Mouse (Mus musculus): ENCODE results near the gene AW011738.

DNA sequence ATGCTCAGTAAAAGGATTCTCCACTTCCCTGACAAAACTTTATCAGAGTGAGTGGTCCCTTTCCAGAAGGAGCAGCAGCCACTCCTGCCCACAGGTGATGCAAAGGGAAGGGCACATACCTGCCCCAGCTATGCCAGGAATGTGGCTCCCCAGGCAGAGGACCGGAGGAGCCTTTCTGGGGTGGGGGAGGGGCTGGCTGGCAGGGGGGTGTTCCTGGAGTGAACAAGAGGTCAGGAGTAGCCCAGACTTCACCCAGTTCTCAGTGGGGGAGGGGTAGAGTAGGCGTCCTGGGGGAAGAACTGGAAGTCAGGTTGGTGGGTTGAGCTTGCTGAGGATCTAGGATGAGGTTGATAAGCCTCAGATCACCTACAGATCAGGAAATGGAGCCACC, 9.9 kb upstream of the AW011738 start:
- TF ChIP-seq CTCF (IDR thresholded peaks at IDR 0.05; ENCODE audit: control insufficient read depth, insufficient read depth, low read length) (no peak), POLR2A (IDR thresholded peaks at IDR 0.05; ENCODE audit: borderline replicate concordance, control insufficient read depth, low read depth, low read length) (no peak)

Data from bone marrow, adult 2 months (tissue).